Mouse (Mus musculus) telencephalon, adult 2 months (tissue): ENCODE measurements at regions not wholly inside any gene's neighbourhood (a gene's known extent, or its start where the extent isn't known, plus 50 kb on each side); places are given as distances from the start of the nearest gene placed in this dataset.

ENCODE experiments used
- DNase-seq: peaks from one replicate; pipeline ENCODE4 v3.0.0-alpha.2; 2011; ENCODE audit warnings: low read depth, low spot score

- DNase-seq = no peak
Observed at GRCm38 (mm10) chr17:77593807-77594206, 606.2 kb upstream of the Crim1 start.

GRCm38 (mm10) chr17:77596453-77596852 is 603.6 kb upstream of the Crim1 start:
- DNase-seq = no peak

DNA sequence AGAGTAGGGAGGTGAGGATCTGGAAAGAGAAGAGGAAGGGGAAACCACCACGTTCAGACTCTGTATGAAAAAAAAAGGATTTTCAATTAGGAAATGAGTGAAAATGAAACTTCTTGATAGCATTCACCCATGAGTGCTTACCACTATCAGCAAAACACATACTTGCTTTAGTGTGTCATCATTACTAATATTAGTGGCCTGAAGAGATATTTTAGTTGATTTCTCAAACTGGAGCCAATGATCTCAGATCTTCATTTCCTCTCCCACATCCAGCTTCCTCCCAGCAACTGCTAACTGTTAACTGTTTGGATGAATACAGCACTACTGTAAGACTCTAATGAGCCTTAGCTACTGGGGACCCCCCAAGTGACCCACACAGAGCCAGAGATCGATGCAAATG is 576.6 kb upstream of the Crim1 start:
- DNase-seq = no peak

- no peak for DNase-seq
Observed at GRCm38 (mm10) chr17:77624103-77624502, 575.9 kb upstream of the Crim1 start.

DNA sequence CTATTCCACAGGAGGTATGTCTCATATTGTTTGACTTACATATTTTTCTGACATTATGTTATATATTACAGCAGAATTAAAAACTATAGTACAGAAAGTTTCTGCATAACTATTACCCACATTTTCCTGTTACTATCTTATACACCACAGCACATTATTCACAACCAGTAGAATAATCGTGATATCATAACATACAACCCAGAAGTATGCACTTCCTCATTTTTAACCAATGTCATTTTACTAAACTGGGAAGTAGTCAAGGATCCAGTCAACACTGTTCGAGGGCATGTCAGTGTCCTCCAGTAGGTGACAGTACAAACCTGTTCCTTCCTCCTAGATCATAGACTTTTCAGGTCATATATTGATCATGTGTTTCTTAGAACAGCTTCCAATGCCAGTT is 557.7 kb upstream of the Crim1 start:
- no peak for DNase-seq

DNA sequence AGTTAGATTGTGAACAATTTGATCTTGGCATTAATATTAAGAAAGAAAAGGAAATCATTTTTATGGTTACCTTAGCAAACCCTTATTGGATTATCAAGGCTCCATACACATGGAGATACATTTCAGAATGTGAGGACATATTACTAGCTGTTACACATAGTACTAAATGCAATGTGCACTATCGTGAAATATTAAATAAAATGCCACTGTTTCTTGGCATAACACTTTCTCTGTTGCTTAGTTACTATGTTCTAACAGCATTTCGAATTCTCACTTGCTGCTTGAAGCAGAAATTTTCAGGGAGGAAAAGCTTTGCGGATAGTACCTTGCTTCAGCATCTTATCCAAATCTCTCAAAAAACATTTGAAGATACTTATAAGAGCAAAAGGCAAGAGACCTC is 551.1 kb upstream of the Crim1 start:
- DNase-seq = peak; percentile 22

DNA sequence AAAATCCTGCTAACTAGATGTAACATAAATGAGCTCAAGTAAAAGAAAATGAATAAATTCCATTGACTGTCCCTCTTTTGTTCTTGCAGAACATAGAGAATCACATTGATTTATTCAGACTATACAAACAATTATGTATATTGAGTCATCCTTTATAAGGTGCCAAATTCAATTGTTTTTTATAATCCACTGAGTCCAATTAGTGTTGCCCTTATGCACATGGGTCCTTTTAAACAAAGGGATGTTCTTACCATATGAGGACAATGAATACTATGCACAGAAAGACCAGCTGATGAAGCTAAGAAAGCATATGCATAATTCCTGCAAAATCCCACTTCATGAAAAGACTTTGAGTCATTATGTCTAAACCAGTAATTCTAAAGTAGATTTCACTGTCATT is 548.2 kb upstream of the Crim1 start:
- no peak for DNase-seq
